Mouse (Mus musculus) frontal cortex, postnatal 25 days (tissue): ENCODE data around the gene Tle3.

ENCODE experiments used
- DNase-seq, 2 experiments: peaks; one replicate each; pipeline ENCODE4 v3.0.0; 2022; ENCODE audit warnings: low spot score in 2 of 2

The Tle3 gene

GRCm38 (mm10) chr9:61376650-61377049, 4.5 kb downstream of the Tle3 start:
- DNase-seq: no peak

- DNase-seq: no peak
Measured at GRCm38 (mm10) chr9:61377706-61378479, 5.7 kb downstream of the Tle3 start.

GRCm38 (mm10) chr9:61378516-61378915, 6.3 kb downstream of the Tle3 start:
- DNase-seq: no peak

GRCm38 (mm10) chr9:61379016-61379634, 7.0 kb downstream of the Tle3 start:
- DNase-seq: no peak

- DNase-seq: no peak
Measured at GRCm38 (mm10) chr9:61380258-61381062, 8.3 kb downstream of the Tle3 start.

GRCm38 (mm10) chr9:61381063-61381408, 8.9 kb downstream of the Tle3 start:
- no peak for DNase-seq

GRCm38 (mm10) chr9:61381445-61381844, 9.3 kb downstream of the Tle3 start:
- no peak for DNase-seq

- no peak for DNase-seq
Measured at GRCm38 (mm10) chr9:61382595-61383186, 10.5 kb downstream of the Tle3 start.

- DNase-seq: no peak
Measured at GRCm38 (mm10) chr9:61384101-61384500, 11.9 kb downstream of the Tle3 start.

- no peak for DNase-seq
Measured at GRCm38 (mm10) chr9:61384646-61385443, 12.7 kb downstream of the Tle3 start.

- DNase-seq: no peak
Measured at GRCm38 (mm10) chr9:61385753-61386152, 13.6 kb downstream of the Tle3 start.

GRCm38 (mm10) chr9:61386314-61386713, 14.1 kb downstream of the Tle3 start:
- DNase-seq: no peak

- DNase-seq: no peak
Measured at GRCm38 (mm10) chr9:61387797-61388196, 15.6 kb downstream of the Tle3 start.

GRCm38 (mm10) chr9:61388214-61388613, 16.0 kb downstream of the Tle3 start:
- no peak for DNase-seq

GRCm38 (mm10) chr9:61388689-61389403, 16.7 kb downstream of the Tle3 start:
- no peak for DNase-seq

GRCm38 (mm10) chr9:61389404-61389701, 17.2 kb downstream of the Tle3 start:
- DNase-seq: no peak

- DNase-seq: no peak
Measured at GRCm38 (mm10) chr9:61391570-61392337, 19.6 kb downstream of the Tle3 start.

GRCm38 (mm10) chr9:61392338-61392620, 20.1 kb downstream of the Tle3 start:
- DNase-seq: no peak

- DNase-seq: no peak
Measured at GRCm38 (mm10) chr9:61393161-61393560, 21.0 kb downstream of the Tle3 start.

- DNase-seq: no peak
Measured at GRCm38 (mm10) chr9:61393847-61394246, 21.7 kb downstream of the Tle3 start.
